Mouse (Mus musculus) small intestine, adult 2 months (tissue): Measurements from ENCODE around the gene Stim2. TPM values are rescaled to one million over a fixed set of nuclear protein-coding genes. Genes with fewer than 3 reads are reported as not detected.

Experiments used
- H3K27ac ChIP-seq: fragments of 200-500 bp; 2 replicates; pipeline ENCODE4 v1.5.1; 2012; ENCODE audit warnings: low read depth, low read length, control low read depth, inconsistent platforms; ENCODE audit not compliant: insufficient read depth
- H3K27me3 ChIP-seq: fragments of 200-500 bp; 2 replicates; pipeline ENCODE4 v1.6.1; 2012; ENCODE audit warnings: mild to moderate bottlenecking, moderate library complexity, low read length, inconsistent platforms; ENCODE audit not compliant: control insufficient read depth, insufficient read depth
- H3K36me3 ChIP-seq: fragments of 200-500 bp; 2 replicates; pipeline ENCODE4 v1.6.1; 2012; ENCODE audit warnings: mild to moderate bottlenecking, low read length, control low read depth, inconsistent platforms; ENCODE audit not compliant: control insufficient read depth, insufficient read depth
- H3K4me1 ChIP-seq: fragments of 200-500 bp; 2 replicates; pipeline ENCODE4 v1.6.1; 2012; ENCODE audit warnings: low read length, inconsistent platforms, mixed read lengths; ENCODE audit not compliant: control insufficient read depth, insufficient read depth, insufficient read length
- H3K4me3 ChIP-seq: fragments of 200-500 bp; 2 replicates; pipeline ENCODE4 v1.5.1; 2012; ENCODE audit warnings: low read depth, mild to moderate bottlenecking, control low read depth, inconsistent platforms, low read length, moderate library complexity
- CTCF ChIP-seq: fragments of 200-500 bp; IDR thresholded peaks from 2 replicates; pipeline ENCODE4 v1.5.1; 2012; ENCODE audit warnings: low read depth, mild to moderate bottlenecking, control low read depth, inconsistent platforms, low read length, moderate library complexity, mixed read lengths; ENCODE audit not compliant: insufficient replicate concordance, insufficient read length; ENCODE audit errors: extremely low read depth
- POLR2A ChIP-seq: fragments of 200-500 bp; IDR thresholded peaks from 2 replicates; pipeline ENCODE4 v1.6.1; 2012; ENCODE audit warnings: low read depth, mild to moderate bottlenecking, control low read depth, inconsistent platforms, low read length, moderate library complexity
- WGBS: fragments of 180-500 bp; shearing (Covaris S2); methylation state at CpG from one replicate; pipeline ENCODE4 v1.1.7; 2018; 5-methylcytosine and 5-hydroxymethylcytosine counted together
- polyA plus RNA-seq: library from polyadenylated mRNA; depleted of rRNA; stranded (reverse); fragments of >200 nt; gene quantifications from 2 replicates; pipeline ENCODE4 v1.2.3, GENCODE M21; 2012

Gene Stim2
- polyA plus RNA-seq, 1 experiment, result 18.7 TPM

DNA sequence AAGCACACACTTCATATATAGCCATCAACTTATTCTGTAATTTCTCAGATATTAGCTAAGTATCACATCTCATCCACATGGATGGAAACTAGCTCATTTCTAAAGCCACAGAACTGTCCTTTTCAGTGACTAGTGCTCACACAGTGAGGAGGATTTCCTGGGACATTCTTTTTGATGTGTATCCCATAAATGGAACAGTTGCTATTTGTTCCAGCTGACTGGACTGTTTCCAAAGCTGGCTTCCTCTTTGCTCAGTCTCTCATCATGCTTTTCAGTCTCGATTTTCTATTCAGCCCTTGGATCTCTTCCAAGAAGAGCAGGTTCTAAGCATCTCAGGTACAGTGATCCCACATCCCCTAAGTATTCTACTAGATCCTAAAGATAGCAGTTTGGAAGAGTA lies 75.0 kb downstream of the Stim2 start:
- Histone ChIP-seq H3K36me3 (no peaks in the 10 kb centered on the region), H3K4me3 (no peak overlapping the region), H3K27ac (no peak overlapping the region), H3K4me1 (peaks cover 2% of the 10 kb centered on the region; the same call in 1 of the 2 replicates), H3K27me3 (no peaks in the 10 kb centered on the region)
- no peak for TF ChIP-seq POLR2A
- no peak for TF ChIP-seq CTCF
- 0% methylated on average over 1 of the region's 1 CpGs for WGBS

DNA sequence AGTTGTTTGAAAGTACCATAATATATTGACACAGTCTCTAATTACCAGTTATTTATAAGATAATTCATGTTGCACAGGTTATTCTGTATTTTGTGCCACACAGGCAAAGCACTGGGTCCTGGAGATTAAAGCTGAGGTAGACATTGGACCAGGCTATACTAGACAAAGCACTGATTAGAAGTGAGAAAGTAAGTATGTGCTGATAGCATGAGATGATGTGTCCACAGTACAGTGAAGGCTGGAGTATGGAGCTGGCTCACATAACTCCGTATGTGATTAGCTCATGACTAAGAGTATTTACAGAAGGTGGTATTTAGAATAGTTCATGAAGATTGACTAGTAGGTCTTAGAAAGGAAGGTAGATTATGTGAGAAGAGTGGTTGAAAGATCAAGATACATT lies 81.7 kb downstream of the Stim2 start:
- H3K36me3 ChIP-seq, result peaks cover 1% of the 10 kb centered on the region; the same call in 1 of the 2 replicates
- WGBS, result 63% methylated on average over 1 of the region's 1 CpGs
- no peak for TF ChIP-seq CTCF
- TF ChIP-seq POLR2A, result no peak

DNA sequence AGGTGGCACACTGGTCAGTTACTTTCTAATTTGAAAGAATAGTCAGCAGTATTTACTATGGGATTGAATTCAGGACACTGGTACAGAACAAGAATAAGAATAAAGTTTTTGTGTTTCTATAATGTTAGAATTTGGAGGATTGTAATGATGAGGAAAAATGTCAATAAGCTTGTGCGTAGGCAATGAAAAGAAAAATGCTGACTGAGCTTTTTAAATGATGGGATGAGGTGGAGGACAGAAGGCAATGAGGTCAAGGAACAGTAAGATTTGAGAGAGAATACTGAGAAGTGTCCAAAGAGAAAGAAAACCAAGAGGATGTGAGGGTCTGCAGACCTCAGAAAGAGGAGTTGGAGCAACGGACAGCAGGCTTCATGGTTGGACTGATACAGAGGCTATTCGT lies 89.6 kb downstream of the Stim2 start:
- H3K4me1 ChIP-seq, result no peaks in the 10 kb centered on the region
- no peak overlapping the region for H3K4me3 ChIP-seq
- no peak overlapping the region for H3K27ac ChIP-seq
- no peaks in the 10 kb centered on the region for H3K36me3 ChIP-seq
- TF ChIP-seq CTCF (no peak), POLR2A (no peak)
- no peaks in the 10 kb centered on the region for H3K27me3 ChIP-seq
- 90% methylated on average over 3 of the region's 3 CpGs for WGBS

More for the DNA sequence above, 81.7 kb downstream of the Stim2 start:
- no peak overlapping the region for H3K4me3 ChIP-seq
- no peaks in the 10 kb centered on the region for H3K27me3 ChIP-seq
- H3K4me1 ChIP-seq, result no peaks in the 10 kb centered on the region
- H3K27ac ChIP-seq, result no peak overlapping the region

DNA sequence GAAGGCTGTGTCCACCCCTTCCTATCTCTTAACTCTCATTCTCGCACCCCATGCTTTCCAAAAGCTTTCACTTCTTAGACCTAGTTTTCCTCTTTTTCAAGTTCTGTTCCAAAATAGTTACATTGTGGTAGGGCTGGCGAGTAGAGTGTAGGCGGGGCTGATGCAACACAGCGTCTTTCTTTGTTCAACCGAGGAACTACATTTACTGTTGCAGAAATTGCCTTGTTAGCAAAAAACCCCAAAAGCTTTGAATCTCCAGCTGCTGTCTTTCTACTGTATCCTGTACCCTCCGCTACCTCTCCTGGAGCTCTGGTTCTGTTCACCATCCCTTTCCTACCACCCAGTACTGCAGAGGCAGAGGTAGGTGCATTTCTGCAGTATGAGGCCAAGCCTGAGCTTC lies 99.9 kb downstream of the Stim2 start:
- H3K4me1 ChIP-seq, result no peaks in the 10 kb centered on the region
- no peak overlapping the region for H3K4me3 ChIP-seq
- 82% methylated on average over 6 of the region's 6 CpGs for WGBS
- no peaks in the 10 kb centered on the region for H3K27me3 ChIP-seq
- no peak overlapping the region for H3K27ac ChIP-seq
- H3K36me3 ChIP-seq, result no peaks in the 10 kb centered on the region; the same call in 1 of the 2 replicates
- no peak for TF ChIP-seq POLR2A
- no peak for TF ChIP-seq CTCF

DNA sequence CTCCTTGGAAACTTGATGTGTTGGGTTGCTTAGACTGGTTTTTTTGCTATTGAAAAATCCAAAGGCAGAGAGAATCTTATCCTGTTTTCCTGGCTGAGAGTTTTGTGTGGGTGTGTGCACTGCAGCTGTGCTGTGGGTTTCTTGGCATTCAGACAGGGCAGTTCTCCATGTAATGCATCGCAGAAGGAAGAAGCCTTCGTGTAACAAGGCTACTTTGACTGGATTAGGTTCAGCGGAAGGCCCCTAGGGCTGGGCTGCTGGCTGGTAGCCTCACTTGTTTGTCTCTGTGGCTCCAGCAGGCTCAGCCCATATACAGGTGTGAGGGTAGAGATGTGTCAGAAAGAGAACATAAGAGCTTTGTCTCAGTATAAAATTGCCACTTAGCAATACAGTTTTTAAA lies 102.6 kb downstream of the Stim2 start:
- peaks cover 8% of the 10 kb centered on the region for H3K36me3 ChIP-seq
- no peak overlapping the region for H3K27ac ChIP-seq
- no peak for TF ChIP-seq CTCF
- TF ChIP-seq POLR2A, result no peak
- H3K27me3 ChIP-seq, result no peaks in the 10 kb centered on the region
- 0 out of 2 replicates have a peak, but pooled peaks cover 1% of the 10 kb centered on the region for H3K4me1 ChIP-seq
- no peak overlapping the region for H3K4me3 ChIP-seq
- 18% methylated on average over 3 of the region's 3 CpGs for whole genome bisulfite sequencing

DNA sequence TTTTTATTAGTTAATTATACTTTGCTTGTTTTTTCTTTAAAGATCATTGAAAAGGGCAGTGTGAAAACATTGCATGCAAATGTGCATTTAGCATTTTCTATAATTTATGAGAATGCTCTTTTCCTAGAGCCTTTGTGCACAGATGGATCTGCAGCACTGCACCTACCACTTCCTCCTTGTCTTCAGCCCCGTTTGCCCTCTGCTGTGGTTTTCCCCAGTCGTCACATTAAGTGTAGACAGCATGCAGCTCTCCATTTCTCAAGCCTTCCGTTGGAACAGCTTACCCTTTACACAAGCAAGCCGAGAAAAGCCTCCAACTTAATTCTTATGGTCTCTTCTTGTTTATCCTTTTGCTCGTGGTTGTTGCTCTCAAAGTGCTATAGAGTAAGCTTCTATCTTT lies 103.0 kb downstream of the Stim2 start:
- 59% methylated on average over 5 of the region's 5 CpGs for WGBS
- Histone ChIP-seq H3K36me3 (peaks cover 9% of the 10 kb centered on the region), H3K4me1 (0 out of 2 replicates have a peak, but pooled peaks cover 1% of the 10 kb centered on the region), H3K27ac (no peak overlapping the region), H3K4me3 (no peak overlapping the region), H3K27me3 (no peaks in the 10 kb centered on the region)
- no peak for TF ChIP-seq POLR2A
- no peak for TF ChIP-seq CTCF

DNA sequence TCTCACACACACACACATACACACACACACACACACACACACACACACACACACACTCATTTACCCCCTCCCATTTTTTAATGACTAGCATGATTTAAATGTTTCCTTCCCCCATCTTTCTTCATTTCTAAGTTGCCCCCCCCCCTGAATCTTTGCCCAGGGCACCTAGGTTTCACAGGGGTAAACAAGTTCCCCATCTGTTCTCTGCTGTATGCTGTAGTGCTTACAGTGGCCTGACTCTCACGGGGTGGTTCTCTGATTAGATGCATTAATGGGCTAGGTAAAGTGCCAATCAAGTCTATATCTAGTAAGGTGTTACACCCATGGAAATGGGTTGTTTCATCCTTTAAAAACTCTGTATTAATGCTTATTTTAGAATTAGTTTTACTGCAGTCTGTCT lies 103.7 kb downstream of the Stim2 start:
- WGBS, result 40% methylated on average over 1 of the region's 1 CpGs
- 0 out of 2 replicates have a peak, but pooled peaks cover 1% of the 10 kb centered on the region for H3K4me1 ChIP-seq
- H3K4me3 ChIP-seq, result no peak overlapping the region
- H3K36me3 ChIP-seq, result peaks cover 9% of the 10 kb centered on the region
- no peak for TF ChIP-seq CTCF
- TF ChIP-seq POLR2A, result no peak
- H3K27ac ChIP-seq, result no peak overlapping the region
- no peaks in the 10 kb centered on the region for H3K27me3 ChIP-seq
